10 mouse cellular contexts compared by ENCODE assay signal in the genomic region with DNA sequence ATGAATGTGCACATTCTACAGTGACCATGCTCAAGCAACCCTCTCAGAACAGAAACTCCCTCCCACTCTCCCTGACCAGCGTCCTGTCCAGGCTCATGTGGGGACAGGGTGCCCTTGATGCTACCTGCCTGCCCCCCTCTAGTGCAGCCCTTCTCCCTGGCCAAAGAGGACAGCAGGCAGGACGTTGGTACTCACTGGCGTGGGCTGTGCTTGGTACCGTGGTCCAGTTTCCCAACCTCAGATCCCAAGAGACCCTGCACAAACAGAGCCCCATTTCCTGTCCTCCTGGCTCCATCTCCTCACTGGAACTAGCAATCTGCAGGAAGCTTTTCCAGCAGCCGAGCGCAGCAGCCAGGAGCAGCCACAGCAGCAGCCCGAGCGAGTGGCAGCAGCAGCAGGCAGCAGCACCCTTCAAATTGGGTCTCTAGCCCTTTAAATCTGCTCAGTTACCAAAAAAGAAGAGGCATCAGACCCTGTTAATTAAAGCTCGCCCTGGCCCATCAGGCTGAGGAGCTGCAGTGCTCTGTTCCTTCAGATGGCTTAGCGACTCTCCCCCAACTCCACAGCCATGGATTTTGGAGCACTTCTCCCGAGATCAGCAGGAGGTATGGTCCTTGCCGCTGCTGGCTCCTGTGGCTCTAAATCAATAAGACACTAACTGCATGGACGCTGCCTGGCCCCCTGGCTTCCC. TPM values are rescaled to one million over a fixed set of nuclear protein-coding genes. Genes with fewer than 3 reads are reported as not detected.
DNase-seq lines count a peak whose midpoint lies in the region; ATAC-seq and TF ChIP-seq lines count a peak whose summit lies in the region.
"Had no signal": no experiment of that assay in that cellular context is flagged by ENCODE, and none has a peak within 500 bp of the region (broad histone marks: within the 10 kb centered on the region; RNA-seq: fewer than 3 reads in every experiment).

A gene (minus strand): TSS at position 410 of the 691 bp plus-strand sequence.

- ATAC-seq in heart, embryonic 11.5 days (replicated peaks; ENCODE audit: insufficient number of reproducible peaks, low FRiP score, low TSS enrichment) = no peak
- ATAC-seq in forebrain, embryonic 15.5 days (replicated peaks) = no peak

- no peak within 1 kb of the TSS for H3K9ac ChIP-seq in heart, embryonic 11.5 days (ENCODE audit: low read depth, low read length)
- no peak within 1 kb of the TSS for H3K9ac ChIP-seq in forebrain, embryonic 15.5 days (replicated peaks)

- TF ChIP-seq POLR2A in brain, embryonic 14.5 days (IDR thresholded peaks at IDR 0.05; ENCODE audit: borderline replicate concordance, extremely low read depth, insufficient read depth, insufficient read length, poor library complexity, severe bottlenecking) = no peak
- no peak for TF ChIP-seq POLR2A in thymus, adult 2 months (IDR thresholded peaks at IDR 0.05; ENCODE audit: control insufficient read depth, extremely low read depth, insufficient read depth, low read length, poor library complexity)

- no peaks in the 10 kb centered on the region for H3K36me3 ChIP-seq in heart, embryonic 11.5 days (ENCODE audit: control insufficient read depth, insufficient read depth, low read length)
- no peaks in the 10 kb centered on the region for H3K36me3 ChIP-seq in forebrain, embryonic 15.5 days
- H3K36me3 ChIP-seq in midbrain, embryonic 10.5 days = no peaks in the 10 kb centered on the region
- no peaks in the 10 kb centered on the region for H3K36me3 ChIP-seq in thymus, adult 2 months (ENCODE audit: control insufficient read depth, insufficient read depth, low read length)

- no peak for TF ChIP-seq CTCF in brain, embryonic 14.5 days (IDR thresholded peaks at IDR 0.05; ENCODE audit: borderline replicate concordance, extremely low read depth, insufficient read depth, insufficient read length)
- no peak for TF ChIP-seq CTCF in thymus, adult 2 months (IDR thresholded peaks at IDR 0.05; ENCODE audit: borderline replicate concordance, control insufficient read depth, extremely low read depth, insufficient read depth, low read length, poor library complexity)

- H3K9me3 ChIP-seq in heart, embryonic 11.5 days (replicated peaks; ENCODE audit: control insufficient read depth, low read length) = no peaks in the 10 kb centered on the region
- H3K9me3 ChIP-seq in forebrain, embryonic 15.5 days = no peaks in the 10 kb centered on the region
- no peaks in the 10 kb centered on the region for H3K9me3 ChIP-seq in midbrain, embryonic 10.5 days (replicated peaks)

- intact Hi-C loops in heart, postnatal 25 days (cut with DNase I) = no loop called here

- no peak within 1 kb of the TSS for H3K4me3 ChIP-seq in heart, embryonic 11.5 days (ENCODE audit: low read depth, low read length)
- no peak within 1 kb of the TSS for H3K4me3 ChIP-seq in forebrain, embryonic 15.5 days
- peak within 1 kb of the TSS; percentile 28 for H3K4me3 ChIP-seq in midbrain, embryonic 10.5 days
- no peak within 1 kb of the TSS for H3K4me3 ChIP-seq in thymus, adult 2 months (ENCODE audit: control insufficient read depth, insufficient read depth, low read length)

- peak within 1 kb of the TSS; percentile 52 for H3K4me2 ChIP-seq in heart, embryonic 11.5 days
- peak within 1 kb of the TSS; percentile 25 for H3K4me2 ChIP-seq in forebrain, embryonic 15.5 days (replicated peaks)

- no peaks in the 10 kb centered on the region for H3K4me1 ChIP-seq in heart, embryonic 11.5 days (ENCODE audit: control insufficient read depth, insufficient read depth, low read length)
- no peaks in the 10 kb centered on the region for H3K4me1 ChIP-seq in forebrain, embryonic 15.5 days
- H3K4me1 ChIP-seq in midbrain, embryonic 10.5 days = peaks cover 22% of the 10 kb centered on the region
- no peaks in the 10 kb centered on the region for H3K4me1 ChIP-seq in thymus, adult 2 months (replicated peaks; ENCODE audit: control insufficient read depth, insufficient read depth, low read length)

- 12% methylated on average over 13 of the region's 13 CpGs for WGBS in heart, embryonic 11.5 days (ENCODE audit: insufficient replicate concordance)
- 10% methylated on average over 13 of the region's 13 CpGs for WGBS in forebrain, embryonic 15.5 days
- 11% methylated on average over 13 of the region's 13 CpGs for WGBS in midbrain, embryonic 10.5 days
- 13% methylated on average over 13 of the region's 13 CpGs for WGBS in thymus, adult 2 months

- H3K27ac ChIP-seq in heart, embryonic 11.5 days (ENCODE audit: low read depth, low read length) = no peak within 1 kb of the TSS
- H3K27ac ChIP-seq in forebrain, embryonic 15.5 days (replicated peaks) = no peak within 1 kb of the TSS
- no peak within 1 kb of the TSS for H3K27ac ChIP-seq in midbrain, embryonic 10.5 days (replicated peaks)
- H3K27ac ChIP-seq in thymus, adult 2 months (ENCODE audit: control insufficient read depth, insufficient read depth, low read length) = no peak within 1 kb of the TSS

- DNase-seq in heart, postnatal 25 days (ENCODE audit: low spot score) = no peak
- DNase-seq in brain, embryonic 14.5 days (ENCODE audit: low read depth) = peak; percentile 47
- no peak for DNase-seq in midbrain, embryonic 10.5 days (ENCODE audit: low spot score)
- no peak for DNase-seq in thymus, adult 2 months
- DNase-seq in adipocyte (ENCODE audit: low spot score) = no peak
- no peak for DNase-seq in Muller cell, postnatal 12 days (ENCODE audit: inconsistent ontology term)

- H3K27me3 ChIP-seq in heart, embryonic 11.5 days (ENCODE audit: control insufficient read depth, insufficient read depth, low read length) = no peaks in the 10 kb centered on the region; the same call in 1 of the 2 replicates
- no peaks in the 10 kb centered on the region for H3K27me3 ChIP-seq in forebrain, embryonic 15.5 days
- no peaks in the 10 kb centered on the region for H3K27me3 ChIP-seq in midbrain, embryonic 10.5 days (ENCODE audit: low read depth, poor library complexity, severe bottlenecking)
- H3K27me3 ChIP-seq in thymus, adult 2 months (ENCODE audit: control insufficient read depth, insufficient read depth, low read length) = no peaks in the 10 kb centered on the region

RNA-seq across cellular contexts. Expression of the gene that starts here (rescaled TPM):
- polyA plus RNA-seq in heart, embryonic 11.5 days (2014; fragmentation: Nextera tagmentation; extraction: Ambion mirVana) = not detected in 2 replicates
- not detected for total RNA-seq in heart, postnatal 25 days (2021)
- not detected in 2 replicates for polyA plus RNA-seq in brain, embryonic 14.5 days (2012; rRNA removed)
- polyA plus RNA-seq in forebrain, embryonic 15.5 days (2015; fragmentation: Nextera tagmentation; extraction: Ambion mirVana) = not detected in 2 replicates
- polyA plus RNA-seq in midbrain, embryonic 10.5 days (2016; fragmentation: Nextera tagmentation; extraction: Ambion mirVana) = not detected in 2 replicates
- polyA plus RNA-seq in thymus, adult 2 months (2012; rRNA removed) = not detected in 2 replicates
- total RNA-seq: CH12.LX had no signal
- polyA plus RNA-seq: lung, embryonic 16.5 days had no signal

Comparison
In these comparisons a context has a peak if more than half of its experiments do, and no peak if none do; other contexts are left out.
1. Peak in DNase-seq in brain, embryonic 14.5 days; RNA of the gene not detected or under 1 TPM.